ENCODE assay signal across 11 mouse cellular contexts in genomic region chr5:129268456-129268855, GRCm38 (mm10).
DNase-seq lines count a peak whose midpoint lies in the region; ATAC-seq and TF ChIP-seq lines count a peak whose summit lies in the region.
"Had no signal": no experiment of that assay in that cellular context is flagged by ENCODE, and none has a peak within 500 bp of the region (broad histone marks: within the 10 kb centered on the region; RNA-seq: fewer than 3 reads in every experiment).

No protein-coding gene starts in this region.

- H3K4me3 ChIP-seq in hindbrain, postnatal 0 days (ENCODE audit: low read length): no peak overlapping the region
- no peak overlapping the region for H3K4me3 ChIP-seq in hindbrain, embryonic 14.5 days (replicated peaks; ENCODE audit: low read length)
- peak overlapping the region in 1 of 2 experiments; percentile 29; a peak in 1 of 4 replicates for H3K4me3 ChIP-seq in ES-E14 (ENCODE audit: insufficient read depth in 1 of 2, low read depth in 1 of 2, low read length in 2 of 2, poor library complexity in 1 of 2, severe bottlenecking in 1 of 2)
- no peak overlapping the region for H3K4me3 ChIP-seq in forebrain, embryonic 16.5 days (replicated peaks; ENCODE audit: low read length)

- ATAC-seq in hindbrain, postnatal 0 days: no peak
- no peak for ATAC-seq in hindbrain, embryonic 14.5 days (ENCODE audit: low FRiP score)
- ATAC-seq in forebrain, embryonic 16.5 days: no peak
- no peak for ATAC-seq in erythroid progenitor cell, adult 5-6 weeks (replicated peaks; ENCODE audit: low FRiP score, poor library complexity, severe bottlenecking)

- 53% methylated on average over 9 of the region's 9 CpGs for WGBS in hindbrain, postnatal 0 days
- 50% methylated on average over 9 of the region's 9 CpGs for WGBS in hindbrain, embryonic 14.5 days
- 67% methylated on average over 9 of the region's 9 CpGs for WGBS in forebrain, embryonic 16.5 days

- no peak overlapping the region for H3K4me2 ChIP-seq in hindbrain, postnatal 0 days (ENCODE audit: low read depth, low read length)
- no peak overlapping the region for H3K4me2 ChIP-seq in hindbrain, embryonic 14.5 days (replicated peaks)
- no peak overlapping the region for H3K4me2 ChIP-seq in forebrain, embryonic 16.5 days (ENCODE audit: low read length)

- peak; percentile 22 for DNase-seq in hindbrain, postnatal 0 days (ENCODE audit: low spot score)
- no peak for DNase-seq in hindbrain, embryonic 14.5 days (ENCODE audit: low spot score)
- no peak for DNase-seq in ES-E14 (ENCODE audit: low read depth, low spot score)
- DNase-seq in kidney, postnatal 4 days: peak; percentile 47 to 60
- no peak for DNase-seq in urinary bladder, postnatal 10 days (ENCODE audit: low spot score)
- DNase-seq: cerebellum, adult 9-10 months; gastrocnemius, postnatal 14 days; lung, adult 2 months had no signal

- no peaks in the 10 kb centered on the region for H3K9me3 ChIP-seq in hindbrain, postnatal 0 days (ENCODE audit: low read length)
- no peaks in the 10 kb centered on the region for H3K9me3 ChIP-seq in hindbrain, embryonic 14.5 days (ENCODE audit: control insufficient read depth, low read length)
- no peaks in the 10 kb centered on the region for H3K9me3 ChIP-seq in ES-E14 (ENCODE audit: control insufficient read depth, insufficient read depth, low read depth, low read length)
- no peaks in the 10 kb centered on the region for H3K9me3 ChIP-seq in forebrain, embryonic 16.5 days (ENCODE audit: control insufficient read depth, low read length)

- in situ Hi-C loops in ES-E14 (cut with MboI; ENCODE audit: low sequenced_read_pairs in 2 of 2, unreplicated experiment in 2 of 2): no loop called here

- no peaks in the 10 kb centered on the region for H3K36me3 ChIP-seq in hindbrain, postnatal 0 days (ENCODE audit: insufficient read depth, low read length)
- no peaks in the 10 kb centered on the region for H3K36me3 ChIP-seq in hindbrain, embryonic 14.5 days (replicated peaks; ENCODE audit: control insufficient read depth, insufficient read depth)
- H3K36me3 ChIP-seq in ES-E14 (ENCODE audit: control insufficient read depth, insufficient read depth, low read length, poor library complexity, severe bottlenecking): no peaks in the 10 kb centered on the region
- no peaks in the 10 kb centered on the region for H3K36me3 ChIP-seq in forebrain, embryonic 16.5 days (ENCODE audit: control insufficient read depth, insufficient read depth)

- H3K4me1 ChIP-seq in hindbrain, postnatal 0 days (ENCODE audit: insufficient read depth, low read length): peaks cover 3% of the 10 kb centered on the region
- peaks cover 4% of the 10 kb centered on the region for H3K4me1 ChIP-seq in hindbrain, embryonic 14.5 days (replicated peaks; ENCODE audit: control insufficient read depth, insufficient read depth, low read length)
- H3K4me1 ChIP-seq in ES-E14 (ENCODE audit: control insufficient read depth in 2 of 2, insufficient read depth in 2 of 2, low read length in 2 of 2, poor library complexity in 1 of 2): peaks cover 16 to 39% of the 10 kb centered on the region in 2 experiments
- peaks cover 1% of the 10 kb centered on the region; the same call in 1 of the 2 replicates for H3K4me1 ChIP-seq in forebrain, embryonic 16.5 days (replicated peaks; ENCODE audit: control insufficient read depth, insufficient read depth, low read length)

- H3K27ac ChIP-seq in hindbrain, postnatal 0 days: no peak overlapping the region
- H3K27ac ChIP-seq in hindbrain, embryonic 14.5 days: no peak overlapping the region
- H3K27ac ChIP-seq in ES-E14 (ENCODE audit: insufficient read depth, low read depth, low read length, poor library complexity, severe bottlenecking): no peak overlapping the region
- peak overlapping the region; percentile 30 for H3K27ac ChIP-seq in forebrain, embryonic 16.5 days (ENCODE audit: low read length)

- no peak for TF ChIP-seq CTCF in hindbrain, postnatal 0 days (IDR thresholded peaks at IDR 0.05; ENCODE audit: low read depth)

- no peak overlapping the region for H3K9ac ChIP-seq in hindbrain, postnatal 0 days (replicated peaks; ENCODE audit: low read length)
- H3K9ac ChIP-seq in hindbrain, embryonic 14.5 days: no peak overlapping the region
- peak overlapping the region; percentile 9; the same call in 1 of the 2 replicates for H3K9ac ChIP-seq in ES-E14 (ENCODE audit: insufficient read depth, low read depth, low read length, poor library complexity, severe bottlenecking)
- H3K9ac ChIP-seq in forebrain, embryonic 16.5 days (replicated peaks; ENCODE audit: low read depth, low read length): no peak overlapping the region

- H3K27me3 ChIP-seq in hindbrain, postnatal 0 days (ENCODE audit: insufficient read depth, low read length): no peaks in the 10 kb centered on the region
- H3K27me3 ChIP-seq in hindbrain, embryonic 14.5 days (ENCODE audit: control insufficient read depth, insufficient read depth, low read length): no peaks in the 10 kb centered on the region
- no peaks in the 10 kb centered on the region for H3K27me3 ChIP-seq in forebrain, embryonic 16.5 days (replicated peaks; ENCODE audit: control insufficient read depth, insufficient read depth, low read length)
- H3K27me3 ChIP-seq: CH12.LX had no signal

TF ChIP-seq in ES-E14, 5 proteins besides CTCF, POLR2A, EP300 and RAD21:
- TF ChIP-seq ZC3H11A (IDR thresholded peaks at IDR 0.05; ENCODE audit: borderline replicate concordance, low read depth, low read length): no peak
- TF ChIP-seq CHD2 (IDR thresholded peaks at IDR 0.05; ENCODE audit: low read depth, low read length): no peak
- TF ChIP-seq HCFC1 (IDR thresholded peaks at IDR 0.05; ENCODE audit: borderline replicate concordance, insufficient read depth, low read length): no peak

Comparison
In these comparisons a context has a peak if more than half of its experiments do, and no peak if none do; other contexts are left out.
1. DNase-seq: peak in hindbrain, postnatal 0 days (single experiment) and kidney, postnatal 4 days (2 of 2); none in hindbrain, embryonic 14.5 days (single experiment), ES-E14 (single experiment) and urinary bladder, postnatal 10 days (single experiment).